Mouse (Mus musculus) bone marrow macrophage, adult 2 months (primary cell): Measurements from ENCODE around the gene Aldh3b1.

ENCODE experiments used
- CTCF ChIP-seq: IDR thresholded peaks from 2 replicates; pipeline ENCODE4 v1.5.1; 2012; ENCODE audit warnings: low read depth, mild to moderate bottlenecking, low read length, moderate library complexity
- POLR2A ChIP-seq: IDR thresholded peaks from 2 replicates; pipeline ENCODE4 v1.6.1; 2012; ENCODE audit warnings: mild to moderate bottlenecking, low read depth, low read length, borderline replicate concordance

DNA sequence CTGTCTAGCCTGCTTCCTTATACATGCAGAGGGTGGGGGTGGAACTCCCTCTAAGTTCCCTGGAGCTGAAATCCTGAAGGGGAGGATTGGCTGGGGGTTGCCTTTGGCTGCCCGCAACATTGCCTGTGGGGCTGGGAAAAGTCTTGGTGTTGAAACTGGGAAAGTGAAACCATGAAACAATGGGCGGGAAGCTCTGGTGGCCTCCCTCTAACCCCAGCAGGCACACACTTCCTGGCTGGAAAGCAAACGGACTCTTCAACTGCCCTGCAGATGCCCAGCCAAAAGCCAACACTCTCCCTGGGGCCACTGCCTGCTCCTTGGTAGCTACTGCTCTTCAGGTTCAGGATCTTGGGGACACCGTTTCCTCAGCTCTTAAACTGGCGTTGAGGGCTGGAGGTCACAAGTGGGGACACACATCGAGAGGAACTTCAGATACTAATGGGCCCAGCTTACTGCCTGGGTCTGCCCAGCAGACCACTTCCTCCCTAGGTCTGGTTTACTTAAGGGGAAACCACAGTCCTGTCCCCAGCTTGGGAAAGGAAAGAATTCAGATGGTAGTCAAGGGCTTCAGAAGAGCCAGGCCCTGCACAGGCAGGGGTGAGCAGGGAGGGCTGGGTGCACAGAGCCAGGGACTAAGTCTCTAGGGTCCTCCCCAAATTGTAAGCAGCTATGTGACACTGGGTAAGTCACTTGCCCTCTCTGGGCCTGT is 24.2 kb downstream of the Aldh3b1 start:
- TF ChIP-seq CTCF (no peak), POLR2A (no peak)
